In the genomic region with DNA sequence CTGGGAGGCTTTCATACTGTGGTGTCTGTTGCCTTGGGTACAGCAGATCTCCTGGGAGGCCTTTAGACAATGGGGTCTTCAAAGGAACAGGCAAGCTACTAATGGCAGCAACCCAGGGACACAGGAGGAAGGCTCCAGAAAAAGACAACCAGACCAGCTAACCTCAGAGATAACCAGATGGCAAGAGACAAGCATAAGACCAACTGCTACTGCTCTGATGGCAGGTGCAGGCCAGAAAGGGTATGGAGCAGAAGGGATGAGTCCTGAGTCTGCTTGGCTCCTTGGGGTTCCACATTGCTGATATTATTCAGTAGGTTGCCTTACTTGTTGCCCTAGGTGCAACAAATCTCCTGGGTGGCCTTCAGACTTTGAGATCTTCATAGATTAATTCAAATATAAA, we compare ENCODE assay signal across 14 mouse cellular contexts.
"Had no signal": no experiment of that assay in that cellular context is flagged by ENCODE, and none has a peak within 500 bp of the region (broad histone marks: within the 10 kb centered on the region; RNA-seq: fewer than 3 reads in every experiment).

No protein-coding gene starts in this region.

- H3K27ac ChIP-seq: layer of hippocampus, adult 2 months; limb, embryonic 12.5 days; liver, embryonic 13.5 days; lung, embryonic 15.5 days; macrophage; midbrain, embryonic 12.5 days had no signal

- H3K4me1 ChIP-seq: limb, embryonic 12.5 days; liver, embryonic 13.5 days; lung, embryonic 15.5 days; midbrain, embryonic 12.5 days had no signal

- DNase-seq: kidney, postnatal 10 days; kidney, postnatal 4 days; liver; liver, embryonic 13.5 days; liver, postnatal 0 days; lung, postnatal 14 days; right cerebral cortex, postnatal 14 days; thymus, postnatal 4 days had no signal

- H3K27me3 ChIP-seq: limb, embryonic 12.5 days; liver, embryonic 13.5 days; lung, embryonic 15.5 days; midbrain, embryonic 12.5 days had no signal

- H3K4me3 ChIP-seq: layer of hippocampus, adult 2 months; limb, embryonic 12.5 days; liver, embryonic 13.5 days; lung, embryonic 15.5 days; midbrain, embryonic 12.5 days had no signal

- ATAC-seq: liver, postnatal 0 days; midbrain, embryonic 16.5 days had no signal
